ENCODE assay signal across 19 mouse cellular contexts in the genomic region with DNA sequence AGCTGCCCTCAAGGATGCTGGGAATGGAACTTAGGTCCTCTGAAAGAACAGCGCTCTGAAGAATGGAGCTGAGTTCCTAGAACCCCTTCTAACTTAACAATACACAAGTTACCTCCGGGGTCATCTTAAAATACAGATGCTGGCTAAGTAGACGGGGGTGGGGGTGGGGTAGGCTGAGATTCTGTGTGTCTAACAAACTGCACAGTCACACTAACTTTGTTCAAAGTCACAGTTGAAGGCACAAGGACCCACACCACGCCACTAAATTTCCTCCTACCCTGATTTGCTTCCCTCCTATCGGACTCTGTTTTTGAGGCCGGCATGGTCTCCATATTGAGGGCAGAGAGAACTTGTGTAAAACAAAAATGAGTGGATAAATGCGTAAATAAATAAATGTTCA. TPM values are rescaled to one million over a fixed set of nuclear protein-coding genes. Genes with fewer than 3 reads are reported as not detected.
DNase-seq lines count a peak whose midpoint lies in the region; ATAC-seq and TF ChIP-seq lines count a peak whose summit lies in the region.
"Had no signal": no experiment of that assay in that cellular context is flagged by ENCODE, and none has a peak within 500 bp of the region (broad histone marks: within the 10 kb centered on the region; RNA-seq: fewer than 3 reads in every experiment).

No protein-coding gene starts in this region.

- H3K4me3 ChIP-seq in forebrain, embryonic 10.5 days: peak overlapping the region; percentile 76
- no peak overlapping the region for H3K4me3 ChIP-seq in forebrain, embryonic 12.5 days (replicated peaks)
- no peak overlapping the region for H3K4me3 ChIP-seq in midbrain, embryonic 11.5 days (ENCODE audit: low read depth, low read length)
- H3K4me3 ChIP-seq in midbrain, embryonic 14.5 days (replicated peaks; ENCODE audit: low read depth, low read length): no peak overlapping the region
- no peak overlapping the region for H3K4me3 ChIP-seq in liver, postnatal 0 days (ENCODE audit: low read depth, low read length)

- no peak overlapping the region for H3K27ac ChIP-seq in forebrain, embryonic 10.5 days
- H3K27ac ChIP-seq in forebrain, embryonic 12.5 days: no peak overlapping the region
- no peak overlapping the region for H3K27ac ChIP-seq in midbrain, embryonic 11.5 days (ENCODE audit: low read depth, low read length)
- no peak overlapping the region for H3K27ac ChIP-seq in midbrain, embryonic 14.5 days (replicated peaks; ENCODE audit: low read depth, low read length)
- no peak overlapping the region for H3K27ac ChIP-seq in liver, postnatal 0 days (ENCODE audit: low read depth)

- no peak overlapping the region for H3K9ac ChIP-seq in forebrain, embryonic 12.5 days
- H3K9ac ChIP-seq in midbrain, embryonic 11.5 days (ENCODE audit: low read length): no peak overlapping the region
- no peak overlapping the region for H3K9ac ChIP-seq in midbrain, embryonic 14.5 days (replicated peaks; ENCODE audit: low read length)
- H3K9ac ChIP-seq in liver, postnatal 0 days (replicated peaks): no peak overlapping the region

- TF ChIP-seq CTCF in liver, postnatal 0 days (IDR thresholded peaks at IDR 0.05; ENCODE audit: low read depth): no peak

- H3K27me3 ChIP-seq in forebrain, embryonic 10.5 days (ENCODE audit: poor library complexity, severe bottlenecking): peaks cover 7% of the 10 kb centered on the region; the same call in 1 of the 2 replicates
- peaks cover 7% of the 10 kb centered on the region; the same call in 1 of the 2 replicates for H3K27me3 ChIP-seq in forebrain, embryonic 12.5 days
- H3K27me3 ChIP-seq in midbrain, embryonic 11.5 days (ENCODE audit: control insufficient read depth, insufficient read depth, low read length): no peaks in the 10 kb centered on the region
- H3K27me3 ChIP-seq in midbrain, embryonic 14.5 days (ENCODE audit: control insufficient read depth, insufficient read depth, low read length): no peaks in the 10 kb centered on the region
- no peaks in the 10 kb centered on the region for H3K27me3 ChIP-seq in liver, postnatal 0 days (ENCODE audit: insufficient read depth, low read length)
- H3K27me3 ChIP-seq: hindbrain, embryonic 15.5 days had no signal

- no peak for TF ChIP-seq EP300 in liver, postnatal 0 days (IDR thresholded peaks at IDR 0.05; ENCODE audit: low read depth)

- 92% methylated on average over 7 of the region's 7 CpGs for WGBS in forebrain, embryonic 10.5 days
- WGBS in forebrain, embryonic 12.5 days: 90% methylated on average over 7 of the region's 7 CpGs
- WGBS in midbrain, embryonic 11.5 days: 89% methylated on average over 7 of the region's 7 CpGs
- 91% methylated on average over 7 of the region's 7 CpGs for WGBS in midbrain, embryonic 14.5 days
- 68% methylated on average over 7 of the region's 7 CpGs for WGBS in liver, postnatal 0 days (ENCODE audit: insufficient replicate concordance)

- H3K4me1 ChIP-seq in forebrain, embryonic 10.5 days: peaks cover 20% of the 10 kb centered on the region
- H3K4me1 ChIP-seq in forebrain, embryonic 12.5 days: peaks cover 9% of the 10 kb centered on the region
- H3K4me1 ChIP-seq in midbrain, embryonic 11.5 days (ENCODE audit: control insufficient read depth, insufficient read depth, low read length): peaks cover 7% of the 10 kb centered on the region; the same call in 1 of the 2 replicates
- peaks cover 13% of the 10 kb centered on the region; the same call in 1 of the 2 replicates for H3K4me1 ChIP-seq in midbrain, embryonic 14.5 days (ENCODE audit: control insufficient read depth, insufficient read depth, low read length)
- H3K4me1 ChIP-seq in liver, postnatal 0 days (ENCODE audit: insufficient read depth): peaks cover 6% of the 10 kb centered on the region

- H3K4me2 ChIP-seq in forebrain, embryonic 12.5 days: no peak overlapping the region
- no peak overlapping the region for H3K4me2 ChIP-seq in midbrain, embryonic 11.5 days
- no peak overlapping the region for H3K4me2 ChIP-seq in midbrain, embryonic 14.5 days (ENCODE audit: low read length)
- peak overlapping the region; percentile 80 for H3K4me2 ChIP-seq in liver, postnatal 0 days (ENCODE audit: low read depth, low read length)

- ATAC-seq in forebrain, embryonic 12.5 days (ENCODE audit: low FRiP score): no peak
- no peak for ATAC-seq in midbrain, embryonic 11.5 days (ENCODE audit: low FRiP score)
- no peak for ATAC-seq in midbrain, embryonic 14.5 days (ENCODE audit: low FRiP score, low TSS enrichment)
- no peak for ATAC-seq in liver, postnatal 0 days
- ATAC-seq: forebrain, embryonic 14.5 days; intestine, postnatal 0 days had no signal

- H3K9me3 ChIP-seq in forebrain, embryonic 10.5 days: peaks cover 5% of the 10 kb centered on the region; the same call in 1 of the 2 replicates
- no peaks in the 10 kb centered on the region for H3K9me3 ChIP-seq in forebrain, embryonic 12.5 days
- no peaks in the 10 kb centered on the region; the same call in 1 of the 2 replicates for H3K9me3 ChIP-seq in midbrain, embryonic 11.5 days (ENCODE audit: control insufficient read depth, low read length)
- H3K9me3 ChIP-seq in midbrain, embryonic 14.5 days (ENCODE audit: control insufficient read depth, low read length): no peaks in the 10 kb centered on the region
- no peaks in the 10 kb centered on the region for H3K9me3 ChIP-seq in liver, postnatal 0 days (ENCODE audit: low read length)
- H3K9me3 ChIP-seq: G1E; hindbrain, embryonic 15.5 days had no signal

- peaks cover 39% of the 10 kb centered on the region for H3K36me3 ChIP-seq in forebrain, embryonic 10.5 days (replicated peaks)
- H3K36me3 ChIP-seq in forebrain, embryonic 12.5 days (replicated peaks): peaks cover 24% of the 10 kb centered on the region
- peaks cover 4% of the 10 kb centered on the region for H3K36me3 ChIP-seq in midbrain, embryonic 11.5 days (ENCODE audit: control insufficient read depth, insufficient read depth, low read length)
- H3K36me3 ChIP-seq in midbrain, embryonic 14.5 days (ENCODE audit: control insufficient read depth, insufficient read depth, low read length): no peaks in the 10 kb centered on the region
- H3K36me3 ChIP-seq in liver, postnatal 0 days (replicated peaks; ENCODE audit: insufficient read depth, low read length): no peaks in the 10 kb centered on the region

- DNase-seq in forebrain, embryonic 10.5 days (ENCODE audit: extremely low spot score, low spot score): no peak
- DNase-seq in midbrain, embryonic 11.5 days (ENCODE audit: low spot score, missing footprints): peak; percentile 83
- DNase-seq in midbrain, embryonic 14.5 days: no peak
- DNase-seq in ES-CJ7 (ENCODE audit: low read depth, low spot score): peak; percentile 34
- no peak for DNase-seq in liver, postnatal 0 days
- DNase-seq in retina, embryonic 14.5 days (ENCODE audit: low spot score): no peak
- DNase-seq in layer of hippocampus, postnatal 14 days (ENCODE audit: low spot score in 2 of 2): no peak
- DNase-seq: cerebellum, adult 9-11 months; gastrocnemius, postnatal 36 days; heart, postnatal 36 days; kidney, postnatal 10 days; lung, adult 18-20 months; right cerebral cortex, postnatal 14 days had no signal

RNA-seq across cellular contexts. Expression of a gene that starts 1.6 kb away (rescaled TPM):
- 19.6 and 20.5 TPM in 2 replicates for polyA plus RNA-seq in forebrain, embryonic 10.5 days (2016; fragmentation: Nextera tagmentation; extraction: Ambion mirVana)
- polyA plus RNA-seq in forebrain, embryonic 12.5 days (2016; fragmentation: Nextera tagmentation; extraction: Ambion mirVana): 21.5 and 25.0 TPM in 2 replicates
- 19.5 and 19.7 TPM in 2 replicates for polyA plus RNA-seq in midbrain, embryonic 11.5 days (2014; fragmentation: Nextera tagmentation; extraction: Ambion mirVana)
- polyA plus RNA-seq in midbrain, embryonic 14.5 days (2014; fragmentation: Nextera tagmentation; extraction: Ambion mirVana): 23.0 and 24.6 TPM in 2 replicates
- polyA plus RNA-seq in liver, postnatal 0 days (2015; fragmentation: Nextera tagmentation; extraction: Ambion mirVana): 4.7 and 4.9 TPM in 2 replicates
- total RNA-seq in layer of hippocampus, postnatal 14 days (2021): 1 to 10 TPM; 4.3 to 5.0 TPM

RNA-seq across cellular contexts. Expression of a gene that starts 15.4 kb away (rescaled TPM):
- 10.9 and 13.7 TPM in 2 replicates for polyA plus RNA-seq in forebrain, embryonic 10.5 days (2016; fragmentation: Nextera tagmentation; extraction: Ambion mirVana)
- polyA plus RNA-seq in forebrain, embryonic 12.5 days (2016; fragmentation: Nextera tagmentation; extraction: Ambion mirVana): 11.8 and 12.0 TPM in 2 replicates
- 8.0 and 9.4 TPM in 2 replicates for polyA plus RNA-seq in midbrain, embryonic 11.5 days (2014; fragmentation: Nextera tagmentation; extraction: Ambion mirVana)
- 16.8 and 17.6 TPM in 2 replicates for polyA plus RNA-seq in midbrain, embryonic 14.5 days (2014; fragmentation: Nextera tagmentation; extraction: Ambion mirVana)
- 0.49 and 0.53 TPM in 2 replicates for polyA plus RNA-seq in liver, postnatal 0 days (2015; fragmentation: Nextera tagmentation; extraction: Ambion mirVana)
- total RNA-seq in layer of hippocampus, postnatal 14 days (2021): 10 to 100 TPM; 29.1 to 34.9 TPM

RNA-seq across cellular contexts. Expression of a gene that starts 55.0 kb away (rescaled TPM):
- 0.32 and 0.44 TPM in 2 replicates for polyA plus RNA-seq in forebrain, embryonic 10.5 days (2016; fragmentation: Nextera tagmentation; extraction: Ambion mirVana)
- polyA plus RNA-seq in forebrain, embryonic 12.5 days (2016; fragmentation: Nextera tagmentation; extraction: Ambion mirVana): 1.6 and 1.9 TPM in 2 replicates
- 0.81 and 1.1 TPM in 2 replicates for polyA plus RNA-seq in midbrain, embryonic 11.5 days (2014; fragmentation: Nextera tagmentation; extraction: Ambion mirVana)
- polyA plus RNA-seq in midbrain, embryonic 14.5 days (2014; fragmentation: Nextera tagmentation; extraction: Ambion mirVana): 17.9 and 19.0 TPM in 2 replicates
- polyA plus RNA-seq in liver, postnatal 0 days (2015; fragmentation: Nextera tagmentation; extraction: Ambion mirVana): not detected in 2 replicates
- 100 to 1,000 TPM; 145 to 153 TPM for total RNA-seq in layer of hippocampus, postnatal 14 days (2021)
- polyA plus RNA-seq: G1E; limb, embryonic 11.5 days had no signal

Comparison
In these comparisons a context has a peak if more than half of its experiments do, and no peak if none do; other contexts are left out.
1. DNase-seq: peak in midbrain, embryonic 11.5 days (single experiment) and ES-CJ7 (single experiment); none in forebrain, embryonic 10.5 days (single experiment), midbrain, embryonic 14.5 days (single experiment), liver, postnatal 0 days (single experiment), retina, embryonic 14.5 days (single experiment) and layer of hippocampus, postnatal 14 days (0 of 2).